Mouse (Mus musculus): ENCODE data around the gene Adgrg7. TPM values are rescaled to one million over a fixed set of nuclear protein-coding genes. Genes with fewer than 3 reads are reported as not detected.

Adgrg7 gene
- total RNA-seq, 2 experiments from 2014 or later: 23.9 to 25.8 TPM

DNA sequence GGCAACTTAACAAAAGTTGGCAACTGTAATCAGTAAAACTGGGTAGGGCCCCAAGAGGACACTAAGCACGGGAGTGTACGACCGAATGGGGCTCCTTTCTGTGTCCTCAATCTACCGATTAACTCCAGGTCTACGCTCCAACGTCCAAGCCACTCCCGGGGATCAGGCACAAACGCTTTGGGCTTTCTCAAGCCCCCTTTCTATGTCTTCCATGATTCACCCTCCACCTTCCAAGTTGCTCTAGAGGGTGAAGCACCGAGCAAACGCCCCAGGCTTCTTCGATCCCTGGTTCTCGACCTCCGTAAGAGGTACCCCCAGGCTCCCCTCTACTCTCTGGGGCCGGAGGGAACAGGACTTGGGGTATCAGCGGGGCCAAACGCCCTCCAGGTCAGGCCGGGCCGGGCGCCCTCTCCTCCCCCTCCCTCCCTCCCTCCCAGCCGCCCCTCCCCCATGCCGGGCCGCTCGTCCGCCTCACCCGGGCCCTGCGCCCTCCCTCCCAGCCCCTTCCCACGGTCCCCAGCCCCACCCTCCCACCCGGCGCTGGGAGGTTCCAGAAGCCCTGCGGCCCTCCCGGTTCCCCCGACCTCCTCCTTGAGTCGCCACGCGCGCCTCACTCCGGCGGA, 79.0 kb downstream of the Adgrg7 start:
- peak; percentile 12 for ATAC-seq (replicated peaks; ENCODE audit: poor library complexity)

DNA sequence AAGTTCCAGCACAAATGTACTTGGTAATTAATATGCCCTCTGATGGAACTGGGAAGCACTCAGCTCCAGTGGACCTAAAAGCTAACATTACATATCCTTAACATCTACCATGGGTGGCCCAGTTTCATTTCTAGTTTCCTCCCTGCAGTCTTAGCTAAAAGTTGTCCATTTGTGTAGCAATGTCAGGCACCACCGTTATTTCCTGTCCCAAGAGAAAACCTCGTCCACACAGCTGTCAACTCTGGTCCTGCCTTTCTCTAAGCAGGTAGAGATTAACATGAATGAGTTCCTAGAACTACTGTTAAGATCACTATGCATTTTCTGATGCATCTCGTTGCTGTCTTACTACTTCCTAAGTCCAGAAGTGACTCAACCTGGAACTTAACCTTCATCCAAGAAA, 80.0 kb downstream of the Adgrg7 start:
- ATAC-seq (replicated peaks; ENCODE audit: poor library complexity): no peak

DNA sequence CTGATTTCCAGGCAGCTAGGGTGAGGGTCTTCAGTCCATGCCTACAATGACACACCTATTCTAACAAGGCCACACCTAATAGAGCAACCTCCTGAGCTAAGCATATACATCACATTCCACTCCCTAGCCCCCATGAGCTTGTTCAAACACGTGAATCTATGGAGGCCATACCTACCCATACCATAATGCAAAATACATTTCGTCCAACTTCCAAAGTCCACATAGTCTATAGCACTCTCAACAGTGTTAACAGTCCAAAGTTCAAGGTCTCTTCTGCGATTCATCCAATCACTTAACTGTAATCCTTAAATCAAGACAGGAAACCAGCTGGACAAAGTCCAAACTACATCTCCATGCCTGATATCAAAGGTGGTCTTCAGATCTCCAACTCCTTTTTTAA, 85.6 kb downstream of the Adgrg7 start:
- no peak for ATAC-seq (replicated peaks; ENCODE audit: poor library complexity)

DNA sequence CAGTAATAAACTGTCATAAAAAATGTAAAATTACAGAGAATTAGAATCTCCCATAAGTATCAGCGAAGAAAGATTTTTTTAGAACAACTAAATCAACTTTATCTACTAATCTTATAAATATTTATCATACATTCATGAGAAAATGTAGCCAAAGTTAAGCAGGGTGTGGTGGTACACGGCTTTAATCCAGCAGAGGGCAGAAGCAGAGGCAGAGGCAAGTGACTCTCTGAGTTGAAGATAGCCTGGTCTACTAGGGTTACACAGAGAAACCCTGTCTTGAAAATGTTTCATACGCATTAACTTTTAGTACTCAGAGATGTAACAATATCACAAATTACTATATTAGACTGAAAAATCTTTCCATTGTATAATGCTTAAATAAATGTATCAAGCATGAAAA, 89.9 kb downstream of the Adgrg7 start:
- peak; percentile 74 for ATAC-seq (replicated peaks; ENCODE audit: poor library complexity)

DNA sequence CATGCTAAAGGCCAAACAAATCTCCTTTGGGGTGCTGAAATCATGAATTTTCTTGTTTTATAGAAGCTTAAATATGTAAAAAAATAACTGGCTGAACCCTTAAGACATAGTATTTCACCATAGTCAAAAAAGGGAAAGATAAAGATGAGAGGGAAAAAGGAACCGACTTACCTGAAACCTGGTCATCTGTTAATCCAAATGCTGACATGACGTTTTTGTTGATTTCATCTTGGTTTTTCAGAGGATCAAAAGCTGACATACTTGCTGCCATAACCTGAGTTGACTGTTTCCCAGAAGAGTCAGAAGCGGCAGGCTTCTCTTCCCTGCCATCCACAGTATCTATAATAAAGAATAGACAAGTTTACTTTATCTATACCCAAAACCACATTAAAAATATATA, 94.8 kb downstream of the Adgrg7 start:
- no peak for ATAC-seq (replicated peaks; ENCODE audit: poor library complexity)

DNA sequence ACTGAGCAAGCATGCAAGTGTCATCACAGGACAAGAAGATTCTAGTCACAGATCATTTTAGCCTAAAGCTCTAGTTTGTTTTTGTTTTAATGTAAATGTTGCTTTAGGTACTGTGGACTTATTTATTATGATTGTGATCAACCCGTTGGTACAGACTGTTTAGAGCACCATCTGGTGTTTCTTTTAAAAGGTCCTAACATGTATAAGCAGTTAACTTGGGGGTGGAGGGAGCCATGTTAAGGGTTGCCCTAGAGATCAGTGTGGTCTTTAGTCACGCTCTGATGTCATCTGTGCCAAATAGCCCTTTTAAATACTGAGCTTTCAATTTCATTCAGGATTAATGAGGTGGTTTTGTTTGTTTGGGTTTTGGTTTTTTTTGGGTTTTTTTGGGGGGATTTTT, 99.2 kb downstream of the Adgrg7 start:
- no peak for ATAC-seq (replicated peaks; ENCODE audit: poor library complexity)

DNA sequence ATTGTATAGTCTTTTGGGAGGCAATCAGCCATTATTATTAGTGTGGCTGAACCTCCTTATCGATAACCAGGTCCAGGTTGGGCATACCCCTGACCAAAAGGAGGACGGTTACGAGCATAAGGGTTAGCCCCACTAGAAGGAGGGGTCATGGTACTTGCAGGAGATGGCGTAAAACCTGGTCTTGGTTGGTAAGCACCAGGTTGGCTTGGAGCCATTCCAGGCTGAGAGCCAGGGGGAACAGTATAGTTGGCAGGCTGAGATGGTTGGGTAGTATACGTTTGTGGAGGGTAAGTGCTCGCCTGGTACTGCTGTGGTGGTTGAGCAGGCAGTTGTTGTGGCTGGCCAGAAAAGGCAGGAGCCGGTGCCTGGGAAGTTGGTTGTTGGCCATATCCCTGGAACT, 104.9 kb downstream of the Adgrg7 start:
- ATAC-seq (replicated peaks; ENCODE audit: poor library complexity): no peak

DNA sequence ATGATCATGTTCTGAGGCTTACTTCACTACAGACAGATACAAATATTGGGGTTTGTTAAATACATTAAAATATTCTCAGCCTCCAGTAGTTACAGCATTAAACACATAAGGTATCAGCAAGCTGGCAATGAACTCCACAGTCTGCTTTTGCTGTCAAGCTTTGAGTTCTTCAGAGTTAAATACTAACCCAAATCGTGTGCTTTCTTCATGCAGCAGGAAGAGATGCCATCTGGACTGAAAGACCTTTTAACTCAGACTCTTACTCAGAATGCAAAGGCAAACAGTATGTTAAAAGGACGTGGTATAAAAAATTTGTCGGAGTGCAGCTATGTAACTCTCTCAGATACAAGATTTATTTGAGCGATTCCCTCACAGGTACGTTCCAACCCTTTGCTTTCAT, 108.9 kb downstream of the Adgrg7 start:
- ATAC-seq (replicated peaks; ENCODE audit: poor library complexity): no peak

DNA sequence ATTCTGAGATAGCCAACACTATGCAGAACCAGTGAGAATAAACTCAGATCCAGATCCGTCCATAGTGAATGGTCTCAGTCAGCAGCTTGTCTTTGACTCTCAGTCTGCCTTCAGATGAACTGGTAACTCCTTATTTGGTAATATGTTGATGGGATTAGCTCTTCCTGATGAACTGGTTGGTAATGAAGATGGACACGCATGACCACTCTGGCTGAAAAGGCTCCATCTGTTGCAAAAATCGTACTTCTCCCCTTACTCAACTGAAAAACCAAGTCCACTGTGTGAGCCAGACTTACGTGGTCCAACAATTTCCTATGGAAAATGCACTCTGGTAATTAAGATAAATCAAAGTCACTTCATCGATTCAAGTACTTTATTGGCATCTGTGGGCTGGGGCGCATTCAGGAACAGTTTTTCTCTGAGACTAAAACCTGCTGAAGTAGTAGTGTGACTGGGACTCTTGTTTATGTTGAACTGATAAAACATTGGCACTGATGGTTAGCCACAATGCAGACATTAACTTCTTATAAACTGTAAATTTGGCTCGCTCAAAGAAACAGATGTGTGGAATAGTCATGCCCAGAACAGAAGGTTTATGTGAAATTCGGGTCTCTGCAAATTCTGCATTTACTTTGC, 114.5 kb downstream of the Adgrg7 start:
- ATAC-seq (replicated peaks; ENCODE audit: poor library complexity): no peak

DNA sequence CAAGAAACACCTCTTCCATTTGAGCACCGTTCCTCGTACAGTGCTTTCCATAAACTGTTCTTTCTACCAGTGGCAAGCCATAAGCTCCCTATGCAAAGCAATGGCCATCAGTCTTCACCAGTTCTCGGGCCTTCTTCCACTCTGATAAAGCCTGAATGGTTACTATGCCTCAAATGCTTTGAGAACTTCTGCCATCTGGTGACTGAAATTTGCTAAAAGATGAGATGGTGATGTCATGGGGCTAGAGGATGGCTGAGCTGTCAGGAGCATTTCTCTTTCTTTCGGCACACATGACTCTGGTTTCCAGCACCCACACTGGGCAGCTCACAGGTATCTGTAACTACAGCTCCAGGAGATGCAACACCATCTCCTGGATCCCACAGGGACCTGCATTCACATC, 118.5 kb downstream of the Adgrg7 start:
- 0 out of 2 replicates have a peak, but pooled peaks have one; percentile 29 for ATAC-seq (replicated peaks; ENCODE audit: poor library complexity)

Other genes starting within 250 kb of the Adgrg7 start
- gene Tfg, start 78.4 kb downstream of the Adgrg7 start, total RNA-seq (2015): 137 and 174 TPM in 2 replicates
- gene Tfg, start 78.4 kb downstream of the Adgrg7 start, total RNA-seq (2017): 42.9 and 45.7 TPM in 2 replicates
- not detected in 2 replicates for gene Tmem45a, start 90.3 kb upstream of the Adgrg7 start, total RNA-seq (2015)
- gene Tmem45a, start 90.3 kb upstream of the Adgrg7 start, total RNA-seq (2017): not detected in 2 replicates
- not detected in 2 replicates for gene Lnp1, start 132.2 kb upstream of the Adgrg7 start, total RNA-seq (2015)
- not detected in 2 replicates for gene Lnp1, start 132.2 kb upstream of the Adgrg7 start, total RNA-seq (2017)

All from megakaryocyte progenitor cell, adult 5-6 weeks (primary cell).